Mouse (Mus musculus) frontal cortex, adult (tissue): ENCODE measurements around the gene Slc12a8.

Experiments used
- ATAC-seq: cut with Nextera tagmentation; 2 replicates; pipeline ENCODE4 v1.9.2; 2017; ENCODE audit warnings: mild to moderate bottlenecking, moderate library complexity, mixed read lengths; ENCODE audit not compliant: low TSS enrichment

Gene Slc12a8

DNA sequence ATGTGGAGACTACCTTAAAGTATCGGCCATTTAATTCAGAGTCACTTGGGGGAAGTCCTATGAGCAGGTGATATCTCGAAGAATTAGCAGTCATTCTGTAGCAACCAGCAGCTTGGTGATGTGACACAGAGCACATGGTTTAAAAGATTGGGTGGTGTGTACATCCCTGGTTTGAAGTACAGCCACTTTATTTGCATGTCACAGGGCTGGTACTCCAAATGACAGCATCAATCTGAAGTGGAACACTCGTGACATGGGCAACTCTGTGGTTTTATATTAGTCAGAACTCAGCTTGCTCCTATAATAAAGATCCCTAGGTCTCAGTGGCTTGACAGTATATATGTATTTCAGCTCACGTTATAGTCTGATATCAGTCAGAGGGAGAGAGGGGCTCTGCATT is 155.5 kb downstream of the Slc12a8 start:
- no peak for ATAC-seq

DNA sequence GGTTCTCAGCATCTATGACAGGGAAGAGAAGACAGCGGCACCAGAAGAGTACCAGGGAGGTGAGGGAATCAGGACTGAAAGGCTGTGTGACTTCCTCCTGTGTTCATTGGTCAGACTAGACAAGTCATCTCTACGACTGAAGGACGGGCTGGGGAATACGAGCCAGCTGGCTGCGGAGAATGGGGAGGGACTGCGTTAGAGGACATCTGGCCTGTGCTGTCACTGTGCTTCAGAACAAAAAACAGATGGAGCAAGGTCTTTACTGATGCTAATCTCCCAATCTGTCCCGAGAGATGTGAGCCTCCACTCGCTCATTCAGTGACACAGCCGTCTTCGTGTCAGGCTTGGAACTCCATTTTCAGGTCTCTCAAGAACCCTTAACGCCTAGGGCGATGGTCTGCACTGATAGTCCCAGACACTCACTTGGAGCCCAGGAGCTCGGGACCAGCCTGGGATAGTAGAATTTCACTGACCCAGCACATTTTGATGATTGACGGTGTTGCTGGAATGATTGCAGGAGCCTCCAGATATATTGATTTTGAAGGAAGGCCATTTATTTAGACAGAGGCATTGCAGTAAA is 156.5 kb downstream of the Slc12a8 start:
- peak; percentile 48 for ATAC-seq

DNA sequence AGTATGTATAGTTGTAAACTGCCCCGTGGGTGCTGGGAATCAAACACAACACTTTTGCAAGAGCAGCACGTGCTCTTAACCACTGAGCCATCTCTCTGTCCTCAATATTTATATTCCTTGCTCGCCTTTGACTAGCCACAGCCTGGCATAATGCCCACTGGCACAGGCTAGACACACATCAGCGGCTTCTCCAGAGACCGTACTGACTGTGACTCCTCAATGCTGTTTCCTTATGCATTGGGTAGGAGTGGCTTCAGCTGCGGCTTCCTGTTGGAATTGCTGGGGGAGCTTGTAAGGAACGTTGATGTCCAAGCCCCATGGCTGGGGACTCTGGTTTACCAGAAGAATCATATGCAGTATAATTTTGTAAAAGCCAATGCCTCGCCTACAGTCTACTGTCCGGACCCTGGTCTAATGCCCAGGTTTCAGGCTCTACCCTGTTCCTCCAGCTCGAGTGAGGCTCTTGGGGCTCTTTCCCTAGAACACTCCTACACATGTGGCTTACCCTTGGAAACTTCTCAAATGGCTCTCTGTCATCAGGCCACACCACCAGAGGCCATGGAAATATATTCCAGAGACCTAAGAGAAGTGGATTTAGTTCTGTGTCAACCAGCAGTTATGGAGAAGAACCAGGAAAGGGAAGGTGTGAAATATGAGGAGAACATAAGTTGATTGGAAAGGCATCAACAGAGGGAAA is 158.2 kb downstream of the Slc12a8 start:
- ATAC-seq = no peak

DNA sequence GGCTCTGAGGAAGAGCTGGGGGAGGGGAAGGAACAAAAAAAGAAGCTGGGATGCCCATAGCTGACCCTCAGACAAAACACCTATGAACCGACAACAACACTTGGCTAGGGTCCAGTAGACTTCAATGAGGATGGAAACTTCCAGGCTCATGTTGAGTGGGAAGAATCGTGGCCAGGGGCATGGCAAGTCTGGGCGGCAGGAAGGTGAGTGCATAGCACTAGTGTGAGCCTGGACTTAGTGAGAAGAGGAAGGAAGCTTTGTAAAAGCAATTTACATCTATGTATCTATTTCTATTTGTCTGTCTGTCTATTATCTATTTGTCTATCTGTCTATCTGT is 158.7 kb downstream of the Slc12a8 start:
- no peak for ATAC-seq

DNA sequence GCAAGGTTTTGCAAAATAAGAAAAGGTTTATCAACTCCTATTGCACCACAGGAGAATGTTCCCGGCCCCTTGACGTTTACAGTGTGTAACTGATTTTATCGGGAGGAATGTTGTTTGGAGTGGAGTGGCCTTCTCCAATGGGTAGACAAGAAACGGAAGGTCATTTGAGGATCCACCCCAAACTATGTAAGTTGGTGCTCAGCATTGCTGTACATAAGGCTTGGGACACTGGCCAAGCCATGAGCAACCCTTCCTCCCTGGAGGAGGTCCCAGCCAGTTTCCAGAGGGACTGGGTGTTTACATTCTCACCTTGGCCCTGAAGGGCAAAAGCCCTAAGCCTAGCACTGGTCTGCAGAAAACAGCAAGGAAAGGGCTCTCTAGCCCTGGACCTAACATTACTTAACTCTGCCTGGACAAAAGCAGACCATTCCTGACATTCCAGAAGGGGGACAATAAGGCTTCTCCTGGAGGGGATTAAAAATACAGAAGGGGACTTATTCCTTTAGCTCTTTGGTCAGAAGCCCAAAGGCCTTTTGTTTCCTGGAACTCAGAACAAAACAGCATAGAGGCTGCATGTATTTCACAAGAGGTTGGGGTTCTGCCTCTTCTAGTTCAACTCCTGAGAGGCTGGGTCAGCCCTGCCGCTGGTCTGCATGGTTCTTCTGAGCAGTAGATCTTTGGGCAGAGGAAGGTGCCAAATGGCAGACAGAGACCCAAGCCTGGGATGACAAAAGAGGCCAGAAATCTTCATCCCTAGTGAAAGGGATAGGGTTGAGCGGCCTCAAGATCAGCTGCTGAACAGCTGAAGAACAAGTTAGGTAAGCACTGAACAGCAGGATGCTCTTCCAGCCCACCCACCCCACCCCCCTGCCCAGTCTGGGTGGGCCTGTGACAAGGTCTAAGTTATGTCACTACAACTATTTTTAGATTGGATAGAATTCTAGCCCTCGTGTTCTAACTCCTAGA is 159.5 kb downstream of the Slc12a8 start:
- ATAC-seq = no peak

DNA sequence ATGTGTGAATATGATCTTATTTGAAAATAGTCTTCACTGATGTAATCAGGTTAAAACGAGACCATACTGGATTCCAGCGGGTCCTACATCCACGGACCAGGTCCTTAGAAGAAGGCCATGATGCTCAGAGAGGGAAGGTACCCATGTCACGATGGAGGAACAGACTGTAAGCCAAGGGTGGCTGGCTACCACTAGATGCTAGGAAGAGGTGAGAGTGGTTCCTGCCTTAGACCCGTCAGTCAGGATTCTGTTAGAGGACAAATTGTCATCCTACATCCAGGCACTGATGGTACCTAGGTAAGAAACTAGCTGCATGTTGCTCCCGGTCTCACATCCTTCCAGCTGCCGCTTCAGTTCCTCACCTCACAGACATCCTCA is 160.2 kb downstream of the Slc12a8 start:
- no peak for ATAC-seq

DNA sequence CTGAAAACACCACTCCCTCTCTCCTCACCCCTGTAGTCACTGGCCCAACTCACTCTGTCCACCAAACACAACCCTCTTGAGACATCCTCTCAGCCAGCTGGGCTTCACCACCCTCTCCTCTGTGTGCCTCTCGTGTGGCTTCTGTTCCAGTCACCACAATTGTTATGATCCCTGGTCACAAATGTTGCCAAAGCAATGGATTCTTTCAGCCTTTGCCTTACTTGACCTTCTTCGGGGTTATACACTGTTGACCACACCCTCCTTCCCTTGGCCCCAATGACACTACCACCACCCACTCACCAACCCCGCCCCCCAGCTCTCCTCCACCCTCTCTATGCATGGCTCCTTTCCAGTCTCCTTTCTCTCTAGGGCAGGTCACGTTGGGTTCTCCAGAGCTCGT is 160.8 kb downstream of the Slc12a8 start:
- ATAC-seq = no peak

DNA sequence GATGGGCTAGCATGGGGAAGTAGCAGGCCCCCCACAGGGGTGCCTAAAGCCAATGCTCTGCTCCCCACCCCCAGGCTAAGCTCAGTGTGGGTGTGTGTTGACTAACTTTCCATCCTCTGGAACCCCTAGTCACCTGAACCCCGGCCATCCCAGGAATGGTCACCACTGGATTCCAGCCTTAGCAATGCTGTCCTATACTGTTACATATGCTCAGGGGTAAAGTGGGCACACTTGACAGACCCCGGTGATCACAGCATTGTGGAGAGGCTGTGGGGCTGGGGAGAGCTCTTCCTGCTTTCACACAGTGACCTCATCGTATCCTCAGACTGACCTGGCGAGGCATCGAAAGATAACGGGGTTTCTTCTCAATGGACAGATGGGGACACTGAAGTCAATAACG is 163.1 kb downstream of the Slc12a8 start:
- ATAC-seq = no peak

DNA sequence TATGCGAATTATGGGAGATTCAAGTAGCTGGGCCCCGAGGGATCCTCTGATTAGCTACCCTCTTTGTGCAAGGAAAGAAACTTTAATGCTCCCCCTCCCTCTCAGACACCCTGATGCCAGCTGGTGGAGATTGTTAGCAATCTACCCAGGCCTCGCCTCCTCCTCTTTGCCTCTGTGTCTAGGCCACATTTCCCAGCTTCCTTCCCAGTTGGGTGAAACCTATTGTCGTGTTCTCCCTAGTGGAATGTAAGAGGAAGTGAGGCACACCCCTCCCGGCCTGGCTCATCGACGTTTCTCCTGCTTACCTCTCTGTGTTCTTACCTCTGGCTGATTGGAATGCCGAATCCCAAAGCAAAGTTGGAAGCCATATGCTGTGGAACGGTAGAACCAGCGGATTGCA is 163.7 kb downstream of the Slc12a8 start:
- no peak for ATAC-seq

DNA sequence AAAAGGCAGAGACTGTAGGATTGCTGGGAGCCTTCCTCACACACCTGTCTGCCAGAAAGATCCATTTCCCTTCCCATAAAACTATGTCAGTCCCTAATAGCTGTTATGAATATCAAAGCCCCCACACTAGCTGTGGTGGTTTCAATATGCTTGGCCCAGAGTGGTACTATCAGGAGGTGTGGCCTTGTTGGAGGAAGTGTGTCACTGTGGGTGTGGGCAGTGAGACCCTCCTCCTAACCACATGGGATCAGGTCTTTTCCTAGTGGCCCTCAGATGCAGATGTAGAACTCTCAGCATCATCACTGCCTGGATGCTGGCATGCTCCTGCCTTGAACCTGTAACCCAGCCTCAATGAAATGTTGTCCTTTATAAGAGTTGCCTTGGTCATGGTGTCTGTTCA is 164.5 kb downstream of the Slc12a8 start:
- no peak for ATAC-seq

DNA sequence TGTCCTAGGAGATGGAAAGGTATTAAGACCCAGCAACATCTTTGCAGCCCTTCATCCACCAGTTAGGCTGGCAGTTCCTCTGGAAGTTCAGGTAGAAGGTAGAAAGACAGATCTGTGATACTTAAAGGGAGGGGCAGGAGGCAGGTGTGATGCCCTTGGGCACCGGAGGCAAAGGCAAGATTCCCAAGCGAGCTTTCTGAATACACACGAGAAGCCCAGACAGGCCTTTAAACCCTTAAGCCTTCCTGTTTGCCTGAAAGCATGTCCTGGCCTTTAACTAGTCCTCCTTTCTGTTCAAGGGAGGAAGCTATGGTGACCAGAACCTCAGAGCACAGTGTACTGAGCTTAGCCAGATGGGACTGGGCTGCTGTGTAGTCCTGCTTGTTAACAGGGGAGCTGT is 165.5 kb downstream of the Slc12a8 start:
- no peak for ATAC-seq

DNA sequence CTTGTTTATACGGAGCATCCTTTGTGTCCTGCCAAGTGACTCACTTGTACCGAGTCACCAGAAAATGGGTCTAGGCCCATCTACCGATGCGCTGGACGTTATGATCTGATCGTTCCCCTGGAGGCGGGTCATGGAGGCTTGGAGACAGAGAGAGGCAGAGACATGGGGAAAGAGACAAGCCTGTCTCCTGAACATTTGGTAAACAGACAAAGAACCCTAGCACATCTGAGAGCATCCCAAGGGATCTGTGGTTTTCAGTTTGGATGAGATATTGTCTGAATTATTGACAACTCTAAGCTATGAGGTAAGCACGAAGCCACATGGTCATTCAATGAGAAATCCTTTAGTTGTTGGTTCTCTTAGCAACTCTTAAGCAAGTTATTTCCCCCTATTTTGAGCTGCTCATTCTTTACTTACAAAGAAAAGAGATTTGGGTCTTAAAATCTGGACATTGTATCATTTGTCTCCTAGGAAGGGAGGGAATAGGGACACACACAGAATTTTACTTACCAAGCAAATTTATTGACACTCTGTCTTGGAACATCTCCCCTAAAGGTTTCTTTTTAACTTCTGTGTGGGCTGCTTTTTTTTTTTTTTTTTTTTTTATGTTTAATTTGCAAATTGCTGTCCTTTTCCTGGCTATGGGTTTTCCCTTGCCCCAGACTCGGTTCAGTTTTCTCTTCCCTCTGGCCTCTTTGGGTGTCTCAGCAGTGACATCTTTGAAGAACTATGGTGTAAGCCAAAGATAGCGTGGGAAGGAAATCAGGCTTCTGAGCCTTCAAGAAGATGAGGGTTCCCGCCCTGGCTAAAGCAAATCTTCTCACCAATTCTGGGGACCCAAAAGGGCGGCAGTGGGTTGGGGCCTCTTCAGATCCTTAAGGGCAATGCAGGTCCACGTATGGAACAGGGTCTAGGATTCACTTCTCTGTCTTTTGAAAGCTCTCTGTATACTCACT is 166.4 kb downstream of the Slc12a8 start:
- ATAC-seq = no peak

DNA sequence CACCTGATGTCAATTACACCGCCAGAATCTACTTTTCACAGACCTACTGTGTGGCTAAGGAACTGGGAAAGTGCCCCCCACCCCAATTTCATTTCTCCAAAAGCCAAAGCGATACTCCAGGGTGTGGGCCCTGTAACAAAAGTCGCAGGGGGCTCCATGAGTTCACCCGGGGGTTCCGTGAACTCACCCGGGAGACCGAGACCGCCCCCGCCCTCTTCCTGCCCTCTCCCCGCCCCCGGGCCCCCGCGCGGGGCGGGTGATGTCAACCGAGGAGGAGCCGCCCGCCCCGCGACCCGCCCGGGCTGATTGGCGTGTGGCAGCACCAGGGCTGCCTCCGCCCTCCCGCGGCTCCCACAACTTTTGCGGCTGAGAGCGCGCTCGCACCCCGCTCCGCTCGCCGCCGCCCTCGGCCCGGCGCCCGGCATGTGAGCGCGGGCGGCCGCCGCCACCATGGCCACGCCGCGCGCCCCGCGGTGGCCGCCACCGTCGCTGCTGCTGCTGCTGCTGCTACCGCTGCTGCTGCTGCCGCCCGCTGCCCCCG is 167.1 kb downstream of the Slc12a8 start, which contains the start of gene Heg1:
Gene Heg1, plus strand, starts transcription at position 209 of the 541 bp plus-strand sequence.
- peak; percentile 83 for ATAC-seq

DNA sequence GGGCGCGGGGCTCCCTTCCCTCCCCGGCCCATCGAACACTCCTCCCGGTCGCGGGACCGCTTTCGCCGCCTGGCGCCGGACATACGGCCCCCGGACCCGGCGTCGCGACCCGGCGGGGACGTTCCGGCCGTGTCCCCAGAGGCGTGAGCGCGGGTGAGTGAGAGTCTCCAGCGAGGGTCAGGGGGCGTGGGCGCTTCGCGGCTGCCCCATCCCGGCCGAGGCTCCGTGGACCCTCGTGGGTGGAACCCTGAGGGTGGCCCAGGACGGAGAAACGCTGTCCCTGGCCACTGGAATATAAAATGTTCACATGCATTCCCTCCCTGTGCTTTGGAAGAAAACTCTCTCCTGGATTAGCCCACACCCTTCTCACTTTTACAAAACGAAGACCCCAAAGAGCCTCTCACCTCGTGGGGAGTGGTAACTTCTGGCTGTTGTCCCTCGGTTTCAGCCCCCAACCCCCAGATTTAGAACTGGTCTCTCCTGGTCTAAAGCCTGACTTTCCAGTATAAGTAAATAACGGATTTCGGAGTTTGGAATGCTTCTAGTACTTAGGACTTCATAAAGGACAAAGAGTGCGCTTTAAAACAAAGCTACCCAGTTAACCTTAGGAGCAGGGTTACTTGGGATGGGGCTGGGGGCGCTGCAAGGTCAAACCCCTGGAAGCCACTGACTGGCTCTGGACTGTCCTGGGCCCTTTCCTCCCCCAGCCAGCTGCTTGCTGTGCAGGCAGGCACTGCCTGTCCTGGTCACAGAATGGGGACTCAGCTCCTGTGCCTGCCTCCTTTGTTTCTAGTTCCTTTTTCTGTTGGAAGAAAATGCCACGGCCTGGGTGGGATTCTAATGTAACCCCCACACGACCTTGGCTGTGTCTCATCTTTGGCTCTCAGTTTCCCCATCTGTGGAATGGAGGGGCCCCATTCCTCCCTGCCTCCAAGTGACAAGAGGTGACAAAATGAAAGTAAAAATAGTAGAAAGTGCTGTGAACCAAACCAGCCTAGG is 167.9 kb downstream of the Slc12a8 start:
- ATAC-seq = 0 out of 2 replicates have a peak, but pooled peaks have one; percentile 3

DNA sequence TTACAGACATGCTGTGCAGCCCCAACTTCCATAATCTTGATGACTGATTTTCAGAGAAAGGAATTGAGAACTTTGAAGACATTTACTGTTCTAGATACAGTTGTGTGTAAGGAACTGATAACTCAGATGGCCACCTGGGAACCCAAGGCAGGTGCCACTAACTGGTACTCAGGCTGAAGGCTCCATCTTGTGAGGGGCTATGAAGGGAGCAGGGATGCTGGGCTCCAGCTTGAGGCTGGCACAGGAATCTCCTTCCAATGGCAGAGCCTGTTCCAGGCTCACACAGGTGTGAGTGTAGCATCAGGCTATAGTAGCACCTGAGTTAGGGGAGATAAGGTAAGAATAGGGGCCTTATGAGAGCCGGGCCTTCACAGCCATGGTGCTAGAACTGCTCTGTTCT is 168.9 kb downstream of the Slc12a8 start:
- no peak for ATAC-seq

DNA sequence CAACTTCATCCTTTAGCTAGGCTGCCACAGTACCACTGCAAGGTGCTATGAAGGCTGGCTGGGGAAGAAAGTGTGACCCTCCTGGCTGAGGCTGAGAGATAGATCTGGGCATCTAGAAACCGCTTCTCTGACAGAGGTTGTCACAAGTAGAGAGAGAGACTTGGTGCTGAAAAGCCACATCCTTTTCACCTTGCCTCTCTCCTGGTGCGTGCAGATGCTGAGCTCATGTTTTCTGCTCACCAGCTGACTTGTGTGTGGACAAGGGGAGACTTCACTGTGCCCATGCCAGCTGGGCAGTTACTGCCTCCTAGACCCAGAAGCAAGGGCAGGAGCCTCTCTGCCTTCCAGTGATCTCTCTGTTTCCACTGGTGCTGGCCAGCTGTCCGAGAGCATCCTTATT is 170.6 kb downstream of the Slc12a8 start:
- ATAC-seq = no peak

DNA sequence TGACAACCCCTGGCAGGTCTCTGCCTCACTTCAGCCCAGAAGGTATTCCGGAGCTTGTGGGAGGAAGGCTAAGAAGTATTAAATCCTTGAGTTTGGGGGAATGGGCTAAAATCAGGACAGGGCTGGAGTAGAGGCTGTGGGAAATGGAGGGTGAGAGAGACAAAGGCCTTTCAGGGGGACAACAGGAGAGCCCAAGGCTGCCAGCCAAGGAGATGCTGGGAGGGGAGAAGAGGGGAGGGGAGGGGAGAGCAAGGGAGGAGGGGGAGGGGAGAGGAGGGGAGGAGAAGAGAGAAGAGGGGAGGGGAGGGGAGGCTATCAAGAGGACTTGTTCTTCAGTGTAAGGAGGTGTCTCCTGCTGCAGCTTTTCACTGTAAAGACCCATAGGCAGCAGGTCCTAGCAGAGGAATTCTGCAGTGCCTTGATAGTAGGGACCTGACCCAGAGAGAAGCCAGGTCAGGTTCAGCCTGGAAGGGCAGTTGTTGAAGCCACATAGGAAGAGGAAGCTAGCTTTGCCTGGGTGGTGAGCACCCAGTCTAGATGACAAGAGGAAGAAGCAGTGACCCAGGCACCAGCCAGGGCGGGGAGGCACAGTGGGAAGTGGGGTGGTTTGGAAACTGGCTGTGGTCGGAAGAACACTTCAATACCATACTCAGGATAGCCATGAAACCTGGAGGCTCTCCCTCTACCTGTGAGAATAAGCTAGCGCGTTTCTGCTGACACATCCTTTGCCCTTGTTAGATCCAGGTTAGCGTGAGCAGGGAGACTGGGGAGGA is 174.0 kb downstream of the Slc12a8 start:
- no peak for ATAC-seq

DNA sequence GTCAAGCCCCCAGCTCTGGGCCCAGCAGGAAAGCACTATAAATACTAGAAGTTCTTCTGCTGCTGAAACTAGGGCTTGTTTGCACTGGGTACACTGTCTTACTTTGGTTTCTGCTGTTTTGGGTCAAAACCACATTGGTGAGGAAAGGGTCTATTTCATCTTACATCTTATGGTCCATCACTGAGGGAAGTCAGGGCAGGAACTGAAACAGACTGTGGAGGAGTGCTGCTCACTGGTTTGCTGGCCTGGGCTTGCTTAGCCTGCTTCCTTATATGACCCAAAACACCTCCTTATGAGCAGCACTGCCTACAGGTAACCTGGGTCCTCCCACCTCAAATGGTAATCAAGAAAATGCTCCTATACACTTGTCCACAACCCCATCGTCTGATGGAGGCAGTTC is 176.4 kb downstream of the Slc12a8 start:
- ATAC-seq = no peak
